ENCODE assay signal across 8 mouse cellular contexts in genomic region chr7:45873061-45873947, GRCm38 (mm10). TPM values are rescaled to one million over a fixed set of nuclear protein-coding genes. Genes with fewer than 3 reads are reported as not detected.
A peak's percentile ranks its signal among the peaks of the same experiment; 100 is the strongest.
DNase-seq lines count a peak whose midpoint lies in the region; ATAC-seq lines count a peak whose summit lies in the region.

No protein-coding gene starts in this region.

- peak overlapping the region; percentile 88 for H3K4me2 ChIP-seq in embryonic facial prominence, embryonic 13.5 days
- H3K4me2 ChIP-seq in heart, embryonic 11.5 days = peak overlapping the region; percentile 92
- peak overlapping the region; percentile 85 for H3K4me2 ChIP-seq in kidney, embryonic 14.5 days (replicated peaks; ENCODE audit: low read depth, low read length)
- H3K4me2 ChIP-seq in neural tube, embryonic 13.5 days = peak overlapping the region; percentile 76

- peak overlapping the region; percentile 86 for H3K27ac ChIP-seq in embryonic facial prominence, embryonic 13.5 days
- H3K27ac ChIP-seq in heart, embryonic 11.5 days (ENCODE audit: low read depth, low read length) = peak overlapping the region; percentile 87
- H3K27ac ChIP-seq in kidney, embryonic 14.5 days (ENCODE audit: low read depth, low read length) = peak overlapping the region; percentile 85
- peak overlapping the region; percentile 89 for H3K27ac ChIP-seq in neural tube, embryonic 13.5 days (replicated peaks)

- H3K4me1 ChIP-seq in embryonic facial prominence, embryonic 13.5 days = peaks cover 44% of the 10 kb centered on the region
- H3K4me1 ChIP-seq in heart, embryonic 11.5 days (ENCODE audit: control insufficient read depth, insufficient read depth, low read length) = peaks cover 29% of the 10 kb centered on the region
- peaks cover 27% of the 10 kb centered on the region for H3K4me1 ChIP-seq in kidney, embryonic 14.5 days (ENCODE audit: control insufficient read depth, insufficient read depth, low read length)
- peaks cover 50% of the 10 kb centered on the region for H3K4me1 ChIP-seq in neural tube, embryonic 13.5 days (replicated peaks)

- peak overlapping the region; percentile 88 for H3K4me3 ChIP-seq in embryonic facial prominence, embryonic 13.5 days
- peak overlapping the region; percentile 91 for H3K4me3 ChIP-seq in heart, embryonic 11.5 days (ENCODE audit: low read depth, low read length)
- H3K4me3 ChIP-seq in kidney, embryonic 14.5 days (ENCODE audit: low read length) = peak overlapping the region; percentile 84
- peak overlapping the region; percentile 87 for H3K4me3 ChIP-seq in neural tube, embryonic 13.5 days

- peak; percentile 60 for DNase-seq in CD4-positive helper T cell, adult 2 months (ENCODE audit: low read depth, low spot score)
- peak; percentile 71 to 80 for DNase-seq in adrenal gland, postnatal 36 days
- peak; percentile 66 to 70 for DNase-seq in lung, adult 18-20 months
- peak; percentile 74 for DNase-seq in testis, postnatal 10 days (ENCODE audit: low spot score)

- peak; percentile 53 for ATAC-seq in embryonic facial prominence, embryonic 13.5 days (ENCODE audit: insufficient number of reproducible peaks, insufficient read depth, low FRiP score, low TSS enrichment, low read depth)
- ATAC-seq in heart, embryonic 11.5 days (replicated peaks; ENCODE audit: insufficient number of reproducible peaks, low FRiP score, low TSS enrichment) = peak; percentile 32; the same call in 1 of the 2 replicates
- peak; percentile 51 for ATAC-seq in kidney, embryonic 14.5 days (ENCODE audit: low FRiP score, low TSS enrichment)
- ATAC-seq in neural tube, embryonic 13.5 days (ENCODE audit: low read depth) = peak; percentile 36

- peaks cover 39% of the 10 kb centered on the region for H3K36me3 ChIP-seq in embryonic facial prominence, embryonic 13.5 days
- H3K36me3 ChIP-seq in heart, embryonic 11.5 days (ENCODE audit: control insufficient read depth, insufficient read depth, low read length) = peaks cover 29% of the 10 kb centered on the region
- H3K36me3 ChIP-seq in kidney, embryonic 14.5 days (ENCODE audit: control insufficient read depth, insufficient read depth, low read length) = peaks cover 38% of the 10 kb centered on the region
- peaks cover 39% of the 10 kb centered on the region for H3K36me3 ChIP-seq in neural tube, embryonic 13.5 days

- WGBS in embryonic facial prominence, embryonic 13.5 days = 2% methylated on average over 28 of the region's 28 CpGs
- 3% methylated on average over 28 of the region's 28 CpGs for WGBS in heart, embryonic 11.5 days (ENCODE audit: insufficient replicate concordance)
- 3% methylated on average over 25 of the region's 28 CpGs for WGBS in kidney, embryonic 14.5 days
- 2% methylated on average over 28 of the region's 28 CpGs for WGBS in neural tube, embryonic 13.5 days

- H3K9ac ChIP-seq in embryonic facial prominence, embryonic 13.5 days = peak overlapping the region; percentile 98
- H3K9ac ChIP-seq in heart, embryonic 11.5 days (ENCODE audit: low read depth, low read length) = peak overlapping the region; percentile 97
- H3K9ac ChIP-seq in kidney, embryonic 14.5 days (ENCODE audit: low read depth, low read length) = peak overlapping the region; percentile 95
- H3K9ac ChIP-seq in neural tube, embryonic 13.5 days = peak overlapping the region; percentile 98

- H3K9me3 ChIP-seq in embryonic facial prominence, embryonic 13.5 days = no peaks in the 10 kb centered on the region
- H3K9me3 ChIP-seq in heart, embryonic 11.5 days (replicated peaks; ENCODE audit: control insufficient read depth, low read length) = no peaks in the 10 kb centered on the region
- H3K9me3 ChIP-seq in kidney, embryonic 14.5 days (ENCODE audit: control insufficient read depth, low read length) = no peaks in the 10 kb centered on the region
- H3K9me3 ChIP-seq in neural tube, embryonic 13.5 days = no peaks in the 10 kb centered on the region

- peaks cover 39% of the 10 kb centered on the region for H3K27me3 ChIP-seq in embryonic facial prominence, embryonic 13.5 days
- peaks cover 37% of the 10 kb centered on the region for H3K27me3 ChIP-seq in heart, embryonic 11.5 days (ENCODE audit: control insufficient read depth, insufficient read depth, low read length)
- peaks cover 26% of the 10 kb centered on the region; the same call in 1 of the 2 replicates for H3K27me3 ChIP-seq in kidney, embryonic 14.5 days (ENCODE audit: control insufficient read depth, insufficient read depth, low read length)
- H3K27me3 ChIP-seq in neural tube, embryonic 13.5 days = peaks cover 26% of the 10 kb centered on the region

RNA-seq across cellular contexts. Expression of gene Kdelr1, which starts 0.7 kb away (rescaled TPM):
- 100 to 1,000 TPM; 137 to 140 TPM for total RNA-seq in adrenal gland, postnatal 36 days (2021)
- 62.6 and 74.4 TPM in 2 replicates for polyA plus RNA-seq in embryonic facial prominence, embryonic 13.5 days (2015; fragmentation: Nextera tagmentation; extraction: Ambion mirVana)
- 76.0 and 115 TPM in 2 replicates for polyA plus RNA-seq in heart, embryonic 11.5 days (2014; fragmentation: Nextera tagmentation; extraction: Ambion mirVana)
- 145 and 184 TPM in 2 replicates for polyA plus RNA-seq in kidney, embryonic 14.5 days (2014; fragmentation: Nextera tagmentation; extraction: Ambion mirVana)
- 41.9 and 44.6 TPM in 2 replicates for polyA plus RNA-seq in neural tube, embryonic 13.5 days (2015; fragmentation: Nextera tagmentation; extraction: Ambion mirVana)

RNA-seq across cellular contexts. Expression of gene Grin2d, which starts 4.9 kb away (rescaled TPM):
- total RNA-seq in adrenal gland, postnatal 36 days (2021) = 1 to 10 TPM in 1 of 2 experiments, under 1 TPM in 1; 0.63 to 1.2 TPM
- polyA plus RNA-seq in embryonic facial prominence, embryonic 13.5 days (2015; fragmentation: Nextera tagmentation; extraction: Ambion mirVana) = 0.56 and 0.72 TPM in 2 replicates
- polyA plus RNA-seq in heart, embryonic 11.5 days (2014; fragmentation: Nextera tagmentation; extraction: Ambion mirVana) = 0.11 TPM in 2 replicates
- polyA plus RNA-seq in kidney, embryonic 14.5 days (2014; fragmentation: Nextera tagmentation; extraction: Ambion mirVana) = 0.28 and 0.37 TPM in 2 replicates
- polyA plus RNA-seq in neural tube, embryonic 13.5 days (2015; fragmentation: Nextera tagmentation; extraction: Ambion mirVana) = 1.6 and 2.1 TPM in 2 replicates

RNA-seq across cellular contexts. Expression of gene Syngr4, which starts 23.2 kb away (rescaled TPM):
- total RNA-seq in adrenal gland, postnatal 36 days (2021) = under 1 TPM in 1 of 2 experiments, not detected in 1; 0.36 TPM
- polyA plus RNA-seq in embryonic facial prominence, embryonic 13.5 days (2015; fragmentation: Nextera tagmentation; extraction: Ambion mirVana) = 0.41 TPM in 1 of 2 replicates, not detected in the other
- polyA plus RNA-seq in heart, embryonic 11.5 days (2014; fragmentation: Nextera tagmentation; extraction: Ambion mirVana) = 0.54 and 1.3 TPM in 2 replicates
- 0.90 and 2.1 TPM in 2 replicates for polyA plus RNA-seq in kidney, embryonic 14.5 days (2014; fragmentation: Nextera tagmentation; extraction: Ambion mirVana)
- polyA plus RNA-seq in neural tube, embryonic 13.5 days (2015; fragmentation: Nextera tagmentation; extraction: Ambion mirVana) = not detected in 2 replicates

RNA-seq across cellular contexts. Expression of gene Tmem143, which starts 23.4 kb away (rescaled TPM):
- 10 to 100 TPM; 55.1 to 66.5 TPM for total RNA-seq in adrenal gland, postnatal 36 days (2021)
- 7.1 and 7.2 TPM in 2 replicates for polyA plus RNA-seq in embryonic facial prominence, embryonic 13.5 days (2015; fragmentation: Nextera tagmentation; extraction: Ambion mirVana)
- 5.5 and 5.8 TPM in 2 replicates for polyA plus RNA-seq in heart, embryonic 11.5 days (2014; fragmentation: Nextera tagmentation; extraction: Ambion mirVana)
- polyA plus RNA-seq in kidney, embryonic 14.5 days (2014; fragmentation: Nextera tagmentation; extraction: Ambion mirVana) = 4.5 and 5.0 TPM in 2 replicates
- polyA plus RNA-seq in neural tube, embryonic 13.5 days (2015; fragmentation: Nextera tagmentation; extraction: Ambion mirVana) = 4.7 and 5.1 TPM in 2 replicates

RNA-seq across cellular contexts. Expression of gene Grwd1, which starts 42.6 kb away (rescaled TPM):
- total RNA-seq in adrenal gland, postnatal 36 days (2021) = 10 to 100 TPM; 27.1 to 36.0 TPM
- polyA plus RNA-seq in embryonic facial prominence, embryonic 13.5 days (2015; fragmentation: Nextera tagmentation; extraction: Ambion mirVana) = 62.7 and 74.0 TPM in 2 replicates
- 48.7 and 49.8 TPM in 2 replicates for polyA plus RNA-seq in heart, embryonic 11.5 days (2014; fragmentation: Nextera tagmentation; extraction: Ambion mirVana)
- 69.5 and 93.5 TPM in 2 replicates for polyA plus RNA-seq in kidney, embryonic 14.5 days (2014; fragmentation: Nextera tagmentation; extraction: Ambion mirVana)
- 34.6 and 37.2 TPM in 2 replicates for polyA plus RNA-seq in neural tube, embryonic 13.5 days (2015; fragmentation: Nextera tagmentation; extraction: Ambion mirVana)

Comparison
In these comparisons a context has a peak if more than half of its experiments do, and no peak if none do; other contexts are left out.
1. Peak in every context shown above with its lines: DNase-seq, ATAC-seq, H3K4me3 ChIP-seq and H3K27ac ChIP-seq.